Mouse (Mus musculus) spleen, embryonic (tissue): ENCODE measurements around the gene Sh2b2.
"Not testable (repeated sequence)": the region's sequence is repeated elsewhere in the genome, so short reads cannot be mapped to it uniquely, and the experiment has no call there.

ENCODE experiments used
- CTCF ChIA-PET: fragments of 350-600 bp; sonication (Branson Sonifier 250); formaldehyde crosslinking; loops from one replicate; lab custom pipeline; 2022; lab: Charles Lee

Sh2b2 gene

DNA sequence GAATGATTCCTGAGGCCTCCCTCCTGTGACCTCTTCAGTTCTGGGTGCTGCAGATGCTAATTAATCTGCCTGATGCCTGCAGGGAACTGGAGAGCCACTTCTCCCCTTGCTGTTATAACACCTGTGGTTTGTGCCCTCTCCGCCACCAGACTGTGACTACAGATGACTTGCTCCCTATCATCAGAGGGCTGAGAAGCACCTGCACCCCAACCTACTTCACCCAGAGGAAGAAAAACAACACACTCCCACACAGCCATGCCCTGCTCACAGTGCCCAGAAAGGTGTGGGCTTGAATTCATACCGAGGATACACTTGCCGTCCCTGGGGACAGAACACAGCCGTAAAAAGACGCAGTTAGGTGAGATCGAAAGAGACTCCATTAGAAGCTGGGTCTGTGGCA lies 5.2 kb downstream of the Sh2b2 start:
- CTCF ChIA-PET: no interaction called here

- CTCF ChIA-PET: no interaction called here
Measured at GRCm38 (mm10) chr5:136240381-136240780, 6.0 kb downstream of the Sh2b2 start.

DNA sequence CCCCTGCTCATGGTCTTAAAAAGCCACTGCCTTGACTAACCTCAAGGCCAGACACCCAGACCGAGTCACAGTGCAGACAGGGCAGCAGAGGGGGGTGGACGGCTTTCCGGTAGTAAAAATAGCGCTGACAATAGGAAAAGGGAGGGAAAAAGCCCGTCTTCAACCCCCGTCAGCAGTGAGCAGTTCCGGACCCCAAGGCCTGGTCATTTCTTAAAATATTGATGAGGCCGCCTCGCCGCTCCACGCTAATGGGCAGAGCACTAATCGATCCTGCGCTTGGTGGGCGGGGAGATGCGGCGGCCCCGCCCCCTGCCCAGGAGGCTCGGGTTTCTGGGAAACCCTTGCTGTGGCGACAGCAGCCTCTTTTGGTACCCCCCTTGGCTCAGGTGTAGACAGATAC lies 8.7 kb downstream of the Sh2b2 start:
- CTCF ChIA-PET: interaction anchor here (0.6 kb wide), 1 partner anchor 258 kb away, joined by 6 read pairs; no protein-coding TSS in a partner anchor

- CTCF ChIA-PET: no interaction called here
Measured at GRCm38 (mm10) chr5:136236611-136237010, 9.7 kb downstream of the Sh2b2 start.

- CTCF ChIA-PET: no interaction called here
Measured at GRCm38 (mm10) chr5:136230348-136231035, 15.9 kb downstream of the Sh2b2 start.

DNA sequence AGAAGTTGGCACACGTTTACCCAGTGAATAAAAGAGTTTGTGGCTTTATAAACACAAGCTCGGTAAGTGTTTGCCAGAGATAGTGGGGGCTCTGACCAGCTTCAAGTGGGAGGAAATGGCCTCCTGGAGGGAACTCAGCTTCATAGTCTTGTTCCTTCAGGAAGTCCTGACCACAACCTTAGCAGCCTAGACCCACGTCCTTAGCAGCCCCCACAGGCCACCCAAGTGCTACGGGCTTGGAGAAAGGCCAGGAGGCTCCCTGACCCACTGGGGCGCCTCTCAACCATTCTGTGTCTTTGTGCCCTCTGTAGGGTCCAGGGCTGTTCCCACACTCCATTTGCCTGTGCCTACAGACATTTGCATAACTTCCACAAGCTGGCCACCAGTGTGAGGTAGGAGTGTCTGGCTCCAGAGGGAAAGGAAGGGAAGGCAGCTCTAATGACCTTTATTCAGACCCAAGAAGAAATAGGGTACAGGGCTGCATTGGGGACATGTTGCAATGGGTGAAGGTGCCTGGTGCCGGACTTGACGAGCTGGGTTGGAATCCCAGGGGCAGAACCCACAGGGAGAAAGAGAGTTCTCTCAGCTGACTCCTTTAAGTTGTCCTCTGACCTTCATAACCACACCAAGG lies 20.0 kb downstream of the Sh2b2 start:
- CTCF ChIA-PET: no interaction called here

- CTCF ChIA-PET: no interaction called here
Measured at GRCm38 (mm10) chr5:136218585-136218984, 27.8 kb downstream of the Sh2b2 start.

GRCm38 (mm10) chr5:136217932-136218381 lies 28.4 kb downstream of the Sh2b2 start:
- CTCF ChIA-PET: no interaction called here

DNA sequence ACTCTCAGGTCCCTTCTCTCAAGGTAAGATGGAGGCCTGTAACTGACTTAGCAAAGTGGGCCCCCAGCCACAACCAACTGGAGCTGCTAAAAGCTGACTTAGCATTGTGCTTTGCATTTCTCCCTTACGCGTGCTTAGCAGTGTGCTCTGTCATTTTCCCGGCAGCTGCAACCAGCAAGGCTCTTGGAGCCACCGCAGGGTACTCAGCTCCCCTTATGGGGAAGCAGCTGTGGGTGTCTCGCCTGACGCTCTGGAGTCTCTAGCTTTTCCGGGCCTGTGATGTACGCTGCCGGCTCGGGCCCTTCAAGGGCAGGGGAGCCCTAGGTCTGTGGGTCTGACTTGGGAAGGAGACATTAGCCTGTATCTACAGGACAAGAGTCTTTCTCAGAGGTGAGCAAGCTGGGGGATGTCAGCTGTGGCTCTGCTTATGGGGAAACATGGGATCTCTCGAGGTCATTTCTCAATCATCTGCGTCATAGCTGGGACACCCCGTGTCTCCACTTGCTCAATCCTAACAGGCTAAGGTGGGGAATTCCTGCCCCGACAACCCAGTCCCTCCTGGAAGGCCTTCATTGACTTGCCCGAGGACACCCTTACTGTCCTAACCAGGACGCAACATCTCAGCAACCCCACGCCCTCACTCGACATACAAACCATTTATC lies 29.2 kb downstream of the Sh2b2 start:
- CTCF ChIA-PET: no interaction called here

- CTCF ChIA-PET: no interaction called here
Measured at GRCm38 (mm10) chr5:136215958-136216357, 30.4 kb downstream of the Sh2b2 start.

- CTCF ChIA-PET: no interaction called here
Measured at GRCm38 (mm10) chr5:136215211-136215610, 31.1 kb downstream of the Sh2b2 start.

DNA sequence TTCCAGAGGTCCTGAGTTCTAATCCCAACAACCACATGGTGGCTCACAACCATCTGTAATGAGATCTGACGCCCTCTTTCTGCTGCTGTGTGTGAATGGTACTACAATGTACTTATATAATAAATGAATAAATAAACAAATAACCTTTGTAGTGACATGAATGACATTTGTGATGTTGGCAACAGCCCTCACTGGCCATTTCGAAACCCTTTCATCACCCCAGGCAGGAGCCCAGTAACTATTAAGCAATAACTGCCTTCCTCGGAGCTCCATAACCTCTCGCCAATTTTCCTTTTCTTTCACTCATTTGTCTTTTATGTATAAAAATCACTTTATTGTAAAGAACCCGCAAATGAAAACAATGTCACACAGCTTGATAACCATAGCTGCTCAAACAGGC lies 32.6 kb downstream of the Sh2b2 start:
- CTCF ChIA-PET: no interaction called here

- CTCF ChIA-PET: no interaction called here
Measured at GRCm38 (mm10) chr5:136212716-136213115, 33.6 kb downstream of the Sh2b2 start.

- CTCF ChIA-PET: not testable (repeated sequence)
Measured at GRCm38 (mm10) chr5:136211341-136212102, 34.8 kb downstream of the Sh2b2 start.

DNA sequence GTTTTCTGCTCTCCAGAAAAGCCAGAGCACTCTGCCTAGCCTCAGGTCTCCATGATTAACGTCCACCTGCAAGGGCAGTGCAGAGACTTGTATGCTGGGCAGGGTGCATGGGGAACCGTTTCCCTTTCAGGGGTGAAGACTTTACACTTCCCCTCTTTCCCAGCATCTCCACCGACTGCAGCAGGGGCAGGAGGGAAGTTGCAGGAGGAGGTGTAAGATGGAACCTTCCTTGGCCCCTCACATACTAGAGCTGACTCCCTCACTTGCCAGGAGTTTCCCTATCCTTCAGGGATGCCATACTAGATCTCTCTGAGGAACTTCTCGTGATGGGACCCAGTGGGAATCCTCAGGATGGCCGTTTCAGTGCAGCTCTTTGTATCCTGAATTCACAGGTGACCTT lies 35.8 kb downstream of the Sh2b2 start:
- CTCF ChIA-PET: interaction anchor here (0.6 kb wide), 2 partner anchors 10 to 95 kb away, joined by 3 read pairs; no protein-coding TSS in a partner anchor

GRCm38 (mm10) chr5:136201832-136202231 lies 44.5 kb downstream of the Sh2b2 start:
- CTCF ChIA-PET: interaction anchor here (0.7 to 1.1 kb wide), 3 partner anchors 26 to 51 kb away, joined by 3 to 6 read pairs (median 6); no protein-coding TSS in a partner anchor

- CTCF ChIA-PET: interaction anchor here (0.6 to 1.5 kb wide), 2 partner anchors 33 to 53 kb away, joined by 8 to 10 read pairs; no protein-coding TSS in a partner anchor
Measured at GRCm38 (mm10) chr5:136199526-136199925, 46.8 kb downstream of the Sh2b2 start.

GRCm38 (mm10) chr5:136198474-136199391 lies 47.6 kb downstream of the Sh2b2 start, which contains the start of gene Prkrip1:
Gene Prkrip1, minus strand, starts transcription at chr5:136198963.
- CTCF ChIA-PET: interaction anchor here (0.6 to 0.9 kb wide), 3 partner anchors 33 to 113 kb away, joined by 3 to 8 read pairs (median 3); no protein-coding TSS in a partner anchor

DNA sequence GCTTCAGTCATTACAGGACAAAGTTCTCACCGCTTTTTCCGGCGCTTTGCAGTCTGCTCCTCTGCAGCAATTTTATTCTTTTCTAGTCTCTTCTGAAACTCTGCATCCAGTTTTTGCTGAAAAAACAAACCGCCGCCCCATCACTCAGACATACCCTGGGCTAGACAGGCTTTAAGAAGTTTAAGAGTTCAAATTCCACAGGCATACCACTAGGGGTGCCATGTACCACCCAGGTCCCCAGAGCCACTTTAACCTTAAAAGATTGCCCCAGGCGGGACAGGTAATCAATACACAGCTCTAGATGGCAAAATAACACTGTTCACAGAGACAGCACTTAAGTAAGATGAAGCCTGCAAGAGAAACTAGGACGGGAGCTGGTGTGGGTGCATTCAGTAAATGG lies 54.5 kb downstream of the Sh2b2 start:
- CTCF ChIA-PET: interaction anchor here (0.5 to 0.6 kb wide), 3 partner anchors 53 to 1644 kb away, joined by 3 to 7 read pairs (median 4); no protein-coding TSS in a partner anchor

DNA sequence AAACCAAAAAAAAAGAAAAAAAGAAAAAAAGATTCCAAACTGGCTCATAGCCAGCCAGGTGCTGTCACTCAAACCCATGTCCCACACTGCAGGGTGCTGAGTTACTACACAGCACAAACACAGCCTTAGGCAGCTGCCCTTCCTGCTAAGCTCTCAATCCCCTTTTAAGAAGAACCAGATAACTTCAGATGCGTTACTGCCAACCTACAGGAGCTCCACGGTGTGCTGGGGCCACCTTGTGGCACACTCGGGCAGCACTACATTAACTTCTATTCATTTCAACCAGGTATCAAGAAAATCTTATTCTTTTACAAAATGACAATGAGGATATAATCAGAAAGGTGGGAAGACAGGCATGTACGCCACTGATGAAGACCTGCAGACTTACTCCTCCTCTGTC lies 59.6 kb downstream of the Sh2b2 start:
- CTCF ChIA-PET: interaction anchor here (0.5 to 1.6 kb wide), 3 partner anchors 47 to 98 kb away, joined by 4 read pairs; no protein-coding TSS in a partner anchor
